Mouse (Mus musculus): ENCODE measurements around the gene Asna1. TPM values are rescaled to one million over a fixed set of nuclear protein-coding genes. Genes with fewer than 3 reads are reported as not detected.

Gene Asna1
- 10 to 100 TPM; 50.0 to 67.9 (median 60.7) TPM for polyA plus RNA-seq (2017; shearing (Covaris generic))

GRCm38 (mm10) chr8:85025098-85025932 is at the start of gene Asna1:
TSS of gene Asna1 (minus strand) at chr8:85025281.
- peak; percentile 95 for ATAC-seq

GRCm38 (mm10) chr8:85074617-85075016 is 49.5 kb upstream of the Asna1 start:
- no peak for ATAC-seq

GRCm38 (mm10) chr8:85074167-85074566 is 49.1 kb upstream of the Asna1 start:
- ATAC-seq = no peak

- no peak for ATAC-seq
Observed at GRCm38 (mm10) chr8:85073041-85073612, 48.0 kb upstream of the Asna1 start.

- no peak for ATAC-seq
Observed at GRCm38 (mm10) chr8:85072364-85072929, 47.4 kb upstream of the Asna1 start.

- ATAC-seq = peak; percentile 95
Observed at GRCm38 (mm10) chr8:85071514-85072281, 46.6 kb upstream of the Asna1 start, which contains the start of gene Dhps. TSS of gene Dhps (plus strand) at chr8:85071757.

- no peak for ATAC-seq
Observed at GRCm38 (mm10) chr8:85071041-85071440, 46.0 kb upstream of the Asna1 start.

GRCm38 (mm10) chr8:85067982-85068381 is 42.9 kb upstream of the Asna1 start, which contains the start of gene Gm5741:
TSS of gene Gm5741 (minus strand) at chr8:85067982.
- ATAC-seq = no peak

- ATAC-seq = no peak
Observed at GRCm38 (mm10) chr8:85067155-85067554, 42.1 kb upstream of the Asna1 start.

- no peak for ATAC-seq
Observed at GRCm38 (mm10) chr8:85065213-85065612, 40.1 kb upstream of the Asna1 start.

- no peak for ATAC-seq
Observed at GRCm38 (mm10) chr8:85062603-85063002, 37.5 kb upstream of the Asna1 start.

- peak; percentile 99 for ATAC-seq
Observed at GRCm38 (mm10) chr8:85059879-85060616, 35.0 kb upstream of the Asna1 start, which contains the start of gene Fbxw9. TSS of gene Fbxw9 (plus strand) at chr8:85060055.

- ATAC-seq = no peak
Observed at GRCm38 (mm10) chr8:85057367-85057766, 32.3 kb upstream of the Asna1 start.

GRCm38 (mm10) chr8:85043619-85044018 is 18.5 kb upstream of the Asna1 start:
- no peak for ATAC-seq

GRCm38 (mm10) chr8:85037681-85038531 is 12.8 kb upstream of the Asna1 start:
- ATAC-seq = peak; percentile 14

- no peak for ATAC-seq
Observed at GRCm38 (mm10) chr8:85037366-85037680, 12.2 kb upstream of the Asna1 start.

GRCm38 (mm10) chr8:85036718-85037365 is 11.8 kb upstream of the Asna1 start, which contains the start of gene Tnpo2:
TSS of gene Tnpo2 (plus strand) at chr8:85036915.
- peak; percentile 89 for ATAC-seq

- no peak for ATAC-seq
Observed at GRCm38 (mm10) chr8:85036381-85036717, 11.3 kb upstream of the Asna1 start.

GRCm38 (mm10) chr8:85035728-85036310 is 10.7 kb upstream of the Asna1 start:
- no peak for ATAC-seq

- ATAC-seq = no peak
Observed at GRCm38 (mm10) chr8:85035165-85035727, 10.2 kb upstream of the Asna1 start.
